Mouse (Mus musculus) midbrain, embryonic 16.5 days (tissue): ENCODE measurements around the gene Gsdma2. TPM values are rescaled to one million over a fixed set of nuclear protein-coding genes. Genes with fewer than 3 reads are reported as not detected.

Experiments used
- ATAC-seq: fragments of 200-750 bp; cut with Nextera tagmentation; 2 replicates; pipeline ENCODE4 v1.8.0; 2017; ENCODE audit warnings: moderate TSS enrichment
- H3K27ac ChIP-seq: fragments of 300-500 bp; sonication (generic); 2 replicates; pipeline ENCODE4 v1.5.1; 2014; ENCODE audit warnings: mild to moderate bottlenecking, low read length, mixed read lengths
- H3K27me3 ChIP-seq: fragments of 300-500 bp; sonication (generic); 2 replicates; pipeline ENCODE4 v1.6.1; 2014; ENCODE audit warnings: low read depth, low read length, mixed read lengths; ENCODE audit not compliant: control insufficient read depth, insufficient read depth
- H3K36me3 ChIP-seq: fragments of 300-500 bp; sonication (generic); 2 replicates; pipeline ENCODE4 v1.6.1; 2014; ENCODE audit warnings: mild to moderate bottlenecking, low read length, moderate library complexity, mixed read lengths; ENCODE audit not compliant: control insufficient read depth, insufficient read depth
- H3K4me1 ChIP-seq: fragments of 300-500 bp; sonication (generic); 2 replicates; pipeline ENCODE4 v1.6.1; 2014; ENCODE audit warnings: mild to moderate bottlenecking, low read length, mixed read lengths; ENCODE audit not compliant: control insufficient read depth, insufficient read depth
- H3K4me2 ChIP-seq: fragments of 300-500 bp; sonication (generic); 2 replicates; pipeline ENCODE4 v1.6.1; 2014; ENCODE audit warnings: mild to moderate bottlenecking, low read length, mixed read lengths
- H3K4me3 ChIP-seq: fragments of 300-500 bp; sonication (generic); 2 replicates; pipeline ENCODE4 v1.5.1; 2014; ENCODE audit warnings: low read depth, mild to moderate bottlenecking, low read length, moderate library complexity, mixed read lengths
- H3K9ac ChIP-seq: fragments of 300-500 bp; sonication (generic); 2 replicates; pipeline ENCODE4 v1.6.1; 2014; ENCODE audit warnings: low read depth, low read length, mixed read lengths
- H3K9me3 ChIP-seq: fragments of 300-500 bp; sonication (generic); replicated peaks from 2 replicates; pipeline ENCODE4 v1.6.1; 2014; ENCODE audit warnings: mild to moderate bottlenecking, low read length, mixed read lengths; ENCODE audit not compliant: control insufficient read depth, poor library complexity, severe bottlenecking
- WGBS: fragments of 180-500 bp; shearing (Covaris S2); extraction: QIAGEN DNeasy Blood & Tissue Kit; methylation state at CpG from one replicate; pipeline ENCODE4 v1.1.7; 2014; 5-methylcytosine and 5-hydroxymethylcytosine counted together
- polyA plus RNA-seq: library from polyadenylated mRNA; unstranded; fragments of >200 nt; fragmentation: Nextera tagmentation; extraction: Ambion mirVana; gene quantifications from 2 replicates; pipeline ENCODE4 v1.2.1, GENCODE M21; 2015

Gsdma2 gene
- polyA plus RNA-seq, 1 experiment from 2014 or later: not detected

DNA sequence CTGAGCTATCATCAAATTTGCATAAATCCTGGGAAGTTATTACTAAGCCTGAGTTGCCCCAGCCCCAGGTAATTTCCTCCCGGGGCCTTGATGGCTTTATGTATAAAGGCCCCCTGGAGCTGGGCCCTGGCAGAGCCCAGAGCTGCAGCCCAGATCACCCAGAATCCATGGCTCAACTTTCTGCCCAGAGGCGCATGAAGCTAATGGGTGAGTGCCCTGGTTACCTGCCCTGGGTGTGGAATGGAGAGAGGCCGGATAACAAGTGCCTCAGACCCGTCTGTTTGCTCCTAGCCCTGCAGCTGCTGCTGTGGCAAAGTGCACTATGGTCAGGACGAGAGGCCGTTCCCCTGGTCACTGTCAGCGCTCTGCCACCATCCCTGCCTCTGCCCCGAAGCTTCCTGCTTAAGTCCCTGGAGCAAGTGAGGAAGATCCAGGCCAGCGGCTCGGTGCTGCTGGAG lies 54.7 kb downstream of the Gsdma2 start, which contains the start of gene Csf3:
Gene Csf3 (plus strand): TSS at position 51 of the 458 bp plus-strand sequence.
- no peak for ATAC-seq
- no peak within 1 kb of the TSS for H3K4me3 ChIP-seq
- H3K27ac ChIP-seq: no peak within 1 kb of the TSS
- no peaks in the 10 kb centered on the region for H3K9me3 ChIP-seq
- no peak within 1 kb of the TSS for H3K4me2 ChIP-seq
- H3K36me3 ChIP-seq: peaks cover 17% of the 10 kb centered on the region
- 37% methylated on average over 10 of the region's 10 CpGs for WGBS
- no peaks in the 10 kb centered on the region for H3K4me1 ChIP-seq
- no peak within 1 kb of the TSS for H3K9ac ChIP-seq
- no peaks in the 10 kb centered on the region for H3K27me3 ChIP-seq

- Histone ChIP-seq H3K27ac (no peak overlapping the region), H3K4me2 (no peak overlapping the region), H3K4me1 (no peaks in the 10 kb centered on the region), H3K9me3 (no peaks in the 10 kb centered on the region), H3K4me3 (no peak overlapping the region), H3K9ac (no peak overlapping the region), H3K36me3 (peaks cover 22% of the 10 kb centered on the region), H3K27me3 (no peaks in the 10 kb centered on the region)
- ATAC-seq: no peak
- WGBS: 83% methylated on average over 5 of the region's 5 CpGs
These were observed 55.8 kb downstream of the Gsdma2 start for GRCm38 (mm10) chr11:98702323-98702722.

GRCm38 (mm10) chr11:98705021-98705420 lies 58.5 kb downstream of the Gsdma2 start:
- H3K36me3 ChIP-seq: peaks cover 26% of the 10 kb centered on the region

More at GRCm38 (mm10) chr11:98705021-98705420, 58.5 kb downstream of the Gsdma2 start:
- Histone ChIP-seq H3K27me3 (no peaks in the 10 kb centered on the region), H3K4me2 (no peak overlapping the region), H3K4me3 (no peak overlapping the region), H3K9ac (no peak overlapping the region), H3K4me1 (no peaks in the 10 kb centered on the region), H3K9me3 (no peaks in the 10 kb centered on the region), H3K27ac (no peak overlapping the region)
- no peak for ATAC-seq
- WGBS: 96% methylated on average over 10 of the region's 10 CpGs

Other genes with a start within 250 kb of the Gsdma2 start
- gene Pgap3, start 246.3 kb upstream of the Gsdma2 start, polyA plus RNA-seq: 7.4 and 8.6 TPM in 2 replicates
- gene Erbb2, start 234.3 kb upstream of the Gsdma2 start, polyA plus RNA-seq: 5.2 and 5.7 TPM in 2 replicates
- 252 TPM in 2 replicates for gene Mien1, start 207.8 kb upstream of the Gsdma2 start, polyA plus RNA-seq
- 0.42 and 0.82 TPM in 2 replicates for gene Grb7, start 200.4 kb upstream of the Gsdma2 start, polyA plus RNA-seq
- not detected in 2 replicates for gene Ikzf3, start 100.7 kb upstream of the Gsdma2 start, polyA plus RNA-seq
- 0.15 TPM in 1 of 2 replicates, not detected in the other for gene Zpbp2, start 95.7 kb upstream of the Gsdma2 start, polyA plus RNA-seq
- 119 and 121 TPM in 2 replicates for gene Ormdl3, start 59.4 kb upstream of the Gsdma2 start, polyA plus RNA-seq
- gene Lrrc3c, start 48.5 kb upstream of the Gsdma2 start, polyA plus RNA-seq: not detected in 2 replicates
- gene Gm12355, start 21.1 kb upstream of the Gsdma2 start, polyA plus RNA-seq: 0.18 and 0.65 TPM in 2 replicates
- gene Gsdma3, start 20.4 kb upstream of the Gsdma2 start, polyA plus RNA-seq: not detected in 2 replicates
- gene Gsdma, start 17.6 kb downstream of the Gsdma2 start, polyA plus RNA-seq: not detected in 2 replicates
- gene Psmd3, start 35.8 kb downstream of the Gsdma2 start, polyA plus RNA-seq: 175 and 182 TPM in 2 replicates
- gene Csf3, start 54.5 kb downstream of the Gsdma2 start, polyA plus RNA-seq: not detected in 2 replicates
- gene Med24, start 82.7 kb downstream of the Gsdma2 start, polyA plus RNA-seq: 75.1 and 77.5 TPM in 2 replicates
- 139 and 149 TPM in 2 replicates for gene Thra, start 93.9 kb downstream of the Gsdma2 start, polyA plus RNA-seq
- 3.5 and 5.2 TPM in 2 replicates for gene Nr1d1, start 128.6 kb downstream of the Gsdma2 start, polyA plus RNA-seq
- gene Msl1, start 148.8 kb downstream of the Gsdma2 start, polyA plus RNA-seq: 29.2 and 33.2 TPM in 2 replicates
- gene Casc3, start 158.1 kb downstream of the Gsdma2 start, polyA plus RNA-seq: 47.0 and 51.7 TPM in 2 replicates
- 9.6 and 10.6 TPM in 2 replicates for gene Rapgefl1, start 190.0 kb downstream of the Gsdma2 start, polyA plus RNA-seq
- 4.5 and 4.7 TPM in 2 replicates for gene Wipf2, start 216.9 kb downstream of the Gsdma2 start, polyA plus RNA-seq